Mouse (Mus musculus) kidney, adult 8-10 months (tissue): ENCODE data around the gene Cit.
A peak's percentile ranks its signal among the peaks of the same experiment; 100 is the strongest.

ENCODE experiments used
- DNase-seq, 2 experiments: peaks; one replicate each; pipeline ENCODE4 v3.0.0; 2022

Cit gene

DNA sequence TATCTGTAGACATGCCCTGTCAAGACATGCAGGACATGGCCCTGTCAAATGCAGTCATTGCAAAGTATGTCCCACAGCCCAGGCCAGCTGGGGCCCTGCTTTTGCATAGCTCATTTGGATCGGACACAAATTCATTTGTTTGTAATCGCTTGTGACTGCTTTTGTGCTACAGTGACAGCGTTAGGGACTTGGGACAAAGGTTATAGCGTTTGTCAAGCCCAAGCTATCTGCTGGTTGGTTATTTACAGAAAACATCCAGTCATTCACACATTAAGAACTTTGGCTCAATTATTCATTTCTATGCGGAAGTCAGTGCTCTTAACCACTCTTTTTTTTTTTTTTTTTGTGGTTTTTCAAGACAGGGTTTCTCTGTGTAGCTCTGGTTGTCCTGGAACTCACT is 207.1 kb downstream of the Cit start:
- DNase-seq, result peak; percentile 22 to 38

DNA sequence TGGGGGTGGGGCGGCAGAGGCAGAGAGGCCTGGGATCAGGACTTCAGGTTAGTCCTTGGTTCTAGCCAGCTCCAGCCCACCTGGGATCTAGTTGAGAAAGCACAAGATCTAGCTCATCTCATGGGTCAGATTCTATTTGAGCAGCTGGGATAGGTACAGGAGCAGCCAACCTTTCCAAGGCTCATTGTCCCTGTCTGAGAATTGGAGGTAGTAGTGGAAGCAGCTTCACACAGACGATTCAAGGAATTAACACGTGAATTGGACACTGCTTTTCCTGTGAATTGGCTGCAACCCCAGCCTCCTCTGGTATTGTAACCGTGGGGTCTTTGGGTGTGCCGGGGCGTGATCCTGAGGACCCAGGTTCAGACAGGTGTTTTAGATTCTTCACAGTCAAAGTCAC is 207.7 kb downstream of the Cit start:
- no peak for DNase-seq
